Mouse (Mus musculus) CD4-positive naive resting alpha-beta T cell, adult 57 days (primary cell): ENCODE data around the gene Qsox2. TPM values are rescaled to one million over a fixed set of nuclear protein-coding genes. Genes with fewer than 3 reads are reported as not detected.

Source experiments
- total RNA-seq: library from RNA; stranded (reverse); gene quantifications from one replicate; pipeline ENCODE4 v1.2.4, GENCODE M21; 2023

Qsox2 gene
- 7.1 TPM for total RNA-seq

DNA sequence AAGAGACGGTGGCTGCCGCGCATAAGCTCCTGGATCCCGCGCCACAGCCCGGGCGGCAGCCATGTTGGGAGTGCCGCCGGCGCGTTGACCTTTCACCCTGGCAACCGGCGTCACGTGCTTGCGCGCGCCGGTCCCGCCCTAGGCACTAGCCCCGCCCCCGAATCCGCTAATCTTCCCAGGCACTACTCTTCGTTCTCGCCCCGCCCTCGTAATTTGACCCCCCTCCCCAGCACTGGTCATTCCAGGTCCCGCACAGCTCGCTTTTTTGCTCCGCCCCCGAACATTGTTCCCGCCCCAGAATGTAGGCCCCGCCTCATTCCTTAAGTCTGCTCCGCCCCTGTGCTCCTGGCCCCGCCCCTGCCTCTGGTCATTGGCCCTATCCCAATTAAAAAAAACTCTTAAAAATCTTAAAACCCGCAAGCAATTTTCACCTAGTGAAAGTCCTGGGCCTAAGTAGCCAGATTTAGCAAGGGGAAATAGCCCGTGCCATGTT is at the start of gene Qsox2:
Qsox2 (minus strand) TSS at position 236 of the 493 bp plus-strand sequence.

DNA sequence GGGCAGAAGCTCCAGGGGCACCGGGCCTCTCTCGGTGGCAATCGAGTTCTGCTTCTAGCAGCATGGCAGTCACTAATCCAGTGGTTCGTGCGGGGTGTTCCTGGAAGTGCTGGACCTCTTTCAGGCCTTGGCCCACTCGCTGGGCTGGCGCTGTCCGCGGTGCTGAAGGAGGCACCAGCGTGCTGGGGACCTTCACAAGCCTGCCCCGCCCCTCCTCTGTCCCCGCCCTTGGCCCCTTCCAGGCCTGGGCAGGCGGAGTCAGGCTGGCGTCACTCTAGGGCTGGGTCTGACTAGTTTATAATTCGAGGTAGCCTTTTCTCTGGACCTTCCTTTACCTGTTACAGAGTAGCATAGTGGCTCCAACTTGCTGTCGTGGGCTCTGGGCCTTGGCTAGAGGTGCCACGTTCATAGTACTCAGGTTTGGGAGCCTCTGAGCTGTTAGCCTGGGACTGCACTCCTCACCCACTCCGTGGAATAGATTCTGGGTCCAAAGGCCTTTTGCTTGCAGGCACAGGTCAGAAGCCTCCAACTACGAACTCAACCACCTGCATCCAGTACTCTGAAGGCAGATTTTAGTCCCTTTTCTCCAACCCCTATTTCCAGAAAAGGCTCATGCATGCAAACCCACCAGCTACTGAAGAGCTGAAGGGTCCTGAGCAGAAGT is 29.1 kb downstream of the Qsox2 start, which contains the start of gene Lhx3:
Lhx3 (minus strand) TSS at position 164 of the 664 bp plus-strand sequence.

Other genes with a start within 250 kb of the Qsox2 start
- 46.6 TPM for gene Ubac1, start 215.8 kb downstream of the Qsox2 start, total RNA-seq
- gene Nacc2, start 114.3 kb downstream of the Qsox2 start, total RNA-seq, result 8.1 TPM
- not detected for gene Lhx3, start 29.2 kb downstream of the Qsox2 start, total RNA-seq
- gene Ccdc187, start 57.0 kb upstream of the Qsox2 start, total RNA-seq, result 0.06 TPM
- gene Gpsm1, start 78.0 kb upstream of the Qsox2 start, total RNA-seq, result 29.5 TPM
- 10.1 TPM for gene Dnlz, start 114.6 kb upstream of the Qsox2 start, total RNA-seq
- gene Card9, start 123.4 kb upstream of the Qsox2 start, total RNA-seq, result 9.0 TPM
- 112 TPM for gene Snapc4, start 143.1 kb upstream of the Qsox2 start, total RNA-seq
- gene Entr1, start 151.8 kb upstream of the Qsox2 start, total RNA-seq, result 138 TPM
- 80.1 TPM for gene Pmpca, start 151.8 kb upstream of the Qsox2 start, total RNA-seq
- gene Inpp5e, start 171.7 kb upstream of the Qsox2 start, total RNA-seq, result 32.6 TPM
- gene Sec16a, start 207.7 kb upstream of the Qsox2 start, total RNA-seq, result 82.1 TPM